Mouse (Mus musculus) left cerebral cortex, adult 9 months (tissue): ENCODE results near the gene Smarcad1.
"Not testable (repeated sequence)": the region's sequence is repeated elsewhere in the genome, so short reads cannot be mapped to it uniquely, and the experiment has no call there.

ENCODE experiments used
- DNase-seq, 2 experiments: peaks; one replicate each; pipeline ENCODE4 v3.0.0; 2022; ENCODE audit warnings: low spot score in 2 of 2

The Smarcad1 gene

GRCm38 (mm10) chr6:65042491-65043171, at the start of gene Smarcad1:
Gene Smarcad1 (plus strand): TSS chr6:65042583.
- DNase-seq = peak; percentile 87 to 95

- DNase-seq = peak in 1 of 2 experiments; percentile 8
Observed at GRCm38 (mm10) chr6:64996824-64997421, 45.5 kb upstream of the Smarcad1 start.

GRCm38 (mm10) chr6:64997805-64998204, 44.6 kb upstream of the Smarcad1 start:
- no peak for DNase-seq

GRCm38 (mm10) chr6:65000757-65001156, 41.6 kb upstream of the Smarcad1 start:
- DNase-seq = not testable (repeated sequence)

- DNase-seq = no peak
Observed at GRCm38 (mm10) chr6:65002196-65002595, 40.2 kb upstream of the Smarcad1 start.

- no peak for DNase-seq
Observed at GRCm38 (mm10) chr6:65008836-65009235, 33.5 kb upstream of the Smarcad1 start.

GRCm38 (mm10) chr6:65011444-65011990, 30.9 kb upstream of the Smarcad1 start:
- no peak for DNase-seq

- DNase-seq = no peak
Observed at GRCm38 (mm10) chr6:65012142-65012541, 30.2 kb upstream of the Smarcad1 start.

- no peak for DNase-seq
Observed at GRCm38 (mm10) chr6:65017566-65017965, 24.8 kb upstream of the Smarcad1 start.

GRCm38 (mm10) chr6:65018966-65019365, 23.4 kb upstream of the Smarcad1 start:
- not testable (repeated sequence) for DNase-seq

- no peak for DNase-seq
Observed at GRCm38 (mm10) chr6:65021883-65022282, 20.5 kb upstream of the Smarcad1 start.

- DNase-seq = no peak
Observed at GRCm38 (mm10) chr6:65023053-65023452, 19.3 kb upstream of the Smarcad1 start.

GRCm38 (mm10) chr6:65024668-65025067, 17.7 kb upstream of the Smarcad1 start:
- DNase-seq = no peak

- DNase-seq = no peak
Observed at GRCm38 (mm10) chr6:65025130-65025529, 17.3 kb upstream of the Smarcad1 start.

GRCm38 (mm10) chr6:65034661-65035060, 7.7 kb upstream of the Smarcad1 start:
- no peak for DNase-seq

GRCm38 (mm10) chr6:65035469-65035868, 6.9 kb upstream of the Smarcad1 start:
- DNase-seq = no peak

GRCm38 (mm10) chr6:65041932-65042331, 451 bp upstream of the Smarcad1 start:
- no peak for DNase-seq

GRCm38 (mm10) chr6:65043241-65043640, 858 bp downstream of the Smarcad1 start:
- no peak for DNase-seq

- DNase-seq = no peak
Observed at GRCm38 (mm10) chr6:65049100-65049499, 6.7 kb downstream of the Smarcad1 start.

- no peak for DNase-seq
Observed at GRCm38 (mm10) chr6:65056620-65057019, 14.2 kb downstream of the Smarcad1 start.

- not testable (repeated sequence) for DNase-seq
Observed at GRCm38 (mm10) chr6:65057137-65057536, 14.8 kb downstream of the Smarcad1 start.

- no peak for DNase-seq
Observed at GRCm38 (mm10) chr6:65061049-65061448, 18.7 kb downstream of the Smarcad1 start.

- no peak for DNase-seq
Observed at GRCm38 (mm10) chr6:65075201-65075600, 32.8 kb downstream of the Smarcad1 start.
